Mouse (Mus musculus): Measurements from ENCODE around the gene Ugt1a6a.
"Not testable (repeated sequence)": the region's sequence is repeated elsewhere in the genome, so short reads cannot be mapped to it uniquely, and the experiment has no call there.

Ugt1a6a gene

DNA sequence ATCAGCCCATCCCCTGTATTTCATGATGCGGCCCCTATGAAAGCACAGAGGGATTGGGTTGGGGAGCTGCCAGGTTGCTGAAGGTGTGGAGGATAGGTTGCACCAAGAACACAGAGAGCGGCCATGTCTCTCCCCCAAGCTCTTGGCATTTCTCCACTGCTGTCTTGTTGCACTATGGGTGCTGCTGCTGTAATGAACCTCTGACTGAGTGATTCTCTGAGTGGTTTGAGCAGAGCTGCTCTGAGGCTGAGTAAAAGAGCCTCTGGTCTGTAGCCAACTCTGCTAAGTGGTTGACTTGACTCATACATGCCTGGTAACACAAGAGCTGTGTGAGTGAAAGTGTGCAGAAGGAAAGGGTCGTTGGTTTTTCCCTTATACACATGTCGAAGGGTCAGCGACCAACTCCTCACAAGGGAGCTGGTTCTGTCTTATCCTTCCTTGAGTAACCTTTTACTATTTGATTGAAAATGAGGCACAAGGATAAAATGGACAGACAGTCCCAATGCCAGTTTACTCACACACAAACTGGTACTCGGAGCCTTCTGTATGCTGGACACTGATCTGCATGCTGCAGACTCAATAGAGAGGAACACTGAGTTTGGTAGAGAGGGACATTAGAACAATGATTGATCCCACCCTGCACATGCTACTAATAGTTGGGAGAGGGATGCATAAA, 758 bp downstream of the Ugt1a6a start:
- DNase-seq (ENCODE audit: low spot score): not testable (repeated sequence)

DNA sequence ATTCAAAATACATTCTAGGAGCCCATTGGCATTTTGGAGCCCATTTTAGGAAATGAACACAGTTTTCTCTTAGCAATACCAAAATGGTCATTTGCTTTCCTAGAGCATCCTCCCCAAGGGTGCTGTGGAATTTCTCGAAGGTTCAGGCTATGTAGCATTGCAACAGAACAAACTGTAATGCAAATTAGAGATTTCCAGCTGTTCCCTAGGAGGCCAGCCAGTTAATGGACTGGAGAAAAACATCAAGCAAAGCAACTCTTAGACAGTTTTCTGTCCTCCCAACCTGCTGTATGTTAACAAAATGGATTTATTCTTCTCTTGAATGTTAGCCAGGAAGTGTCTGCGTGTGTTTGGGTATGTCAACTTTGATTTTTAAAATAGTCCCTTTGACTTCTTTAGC, 2.0 kb downstream of the Ugt1a6a start:
- DNase-seq (ENCODE audit: low spot score): no peak

DNA sequence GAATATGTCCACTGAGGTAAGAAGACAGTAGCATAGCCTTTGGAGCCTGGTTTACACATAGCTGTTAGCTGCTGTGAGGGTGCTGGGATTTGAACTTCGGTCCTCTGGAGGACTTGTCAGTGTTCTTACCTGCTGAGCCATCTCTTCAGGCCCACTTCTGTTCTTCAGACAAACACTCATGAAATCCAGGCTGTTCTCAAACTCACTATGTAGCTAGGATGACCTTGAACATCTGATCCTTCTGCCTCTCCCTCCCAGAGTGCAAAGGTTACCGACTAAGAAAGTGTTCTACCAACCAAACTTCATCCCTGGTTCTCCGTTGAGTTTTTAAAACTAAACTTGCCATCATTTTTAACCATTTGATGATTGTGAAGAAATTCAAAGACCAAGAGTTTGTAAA, 2.7 kb downstream of the Ugt1a6a start:
- DNase-seq (ENCODE audit: low spot score): no peak

DNA sequence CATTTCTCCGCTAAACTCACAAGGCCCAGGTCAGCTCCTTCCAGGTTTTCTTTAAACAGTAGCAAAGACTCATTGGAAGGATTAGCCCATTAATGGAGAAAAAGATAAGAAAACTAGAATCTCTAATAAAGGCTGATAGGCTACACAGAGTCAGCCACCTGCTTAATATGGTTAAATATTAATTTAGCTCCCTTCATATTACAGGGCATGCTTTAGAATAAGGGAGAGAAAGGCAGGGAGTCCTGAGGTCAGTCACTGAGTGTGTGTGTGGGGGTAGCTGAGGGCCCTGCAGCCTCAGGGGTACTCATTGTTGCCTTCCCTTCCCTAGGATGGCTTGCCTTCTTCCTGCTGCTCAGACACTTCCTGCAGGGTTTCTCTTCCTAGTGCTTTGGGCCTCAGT, 3.5 kb downstream of the Ugt1a6a start:
- no peak for DNase-seq (ENCODE audit: low spot score)

DNA sequence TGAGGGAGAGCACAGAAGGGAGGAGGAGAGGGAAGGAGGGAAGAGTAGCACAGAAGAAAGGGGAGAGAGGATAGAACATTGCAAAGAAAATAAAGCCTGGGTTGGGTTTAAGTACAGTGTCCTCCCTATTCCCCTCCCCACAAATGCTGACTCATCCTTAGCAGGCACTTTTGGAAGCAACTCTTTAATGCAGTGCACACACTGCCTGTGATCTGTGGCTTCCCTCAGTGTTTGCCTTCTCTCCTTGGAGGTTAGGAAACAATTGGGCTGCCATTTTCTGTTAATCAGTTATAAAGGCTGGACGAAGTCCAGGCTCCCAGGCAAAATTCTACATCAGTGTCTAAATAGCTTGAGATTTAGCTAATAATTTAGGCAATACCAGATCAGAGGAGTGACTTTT, 5.9 kb downstream of the Ugt1a6a start:
- not testable (repeated sequence) for DNase-seq (ENCODE audit: low spot score)

DNA sequence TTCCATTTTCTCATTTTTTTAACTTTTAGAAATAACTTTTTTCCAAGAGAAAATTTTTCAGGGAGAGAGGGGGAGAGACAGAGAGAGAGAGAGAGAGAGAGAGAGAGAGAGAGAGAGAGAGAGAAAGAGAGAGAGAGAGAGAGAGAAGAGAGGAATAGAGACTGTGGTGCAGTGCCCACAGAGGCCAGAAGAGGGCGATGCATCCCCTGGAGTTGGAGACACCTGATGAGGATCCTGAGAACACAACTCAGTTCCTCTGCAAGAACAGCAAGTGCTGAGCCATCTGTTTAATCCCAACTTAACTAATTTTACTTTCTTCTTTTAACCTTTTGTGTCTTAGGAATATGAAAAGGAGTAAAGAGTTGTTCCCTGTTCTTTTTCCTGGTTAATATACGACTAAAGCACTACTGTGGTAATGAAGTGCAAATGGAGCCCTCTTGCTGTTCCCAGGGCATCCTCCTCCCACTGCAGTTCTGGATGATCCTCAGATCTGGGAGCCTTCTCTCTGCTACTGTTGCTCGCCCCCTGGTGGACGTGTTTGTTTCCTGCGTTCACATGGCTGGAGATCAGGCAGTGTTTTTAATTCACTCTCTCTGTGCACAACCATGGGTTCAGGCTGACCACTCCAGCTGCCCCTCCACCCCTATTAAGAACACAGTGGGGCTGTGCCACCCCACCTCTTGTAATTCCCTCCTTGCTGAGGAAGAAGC, 9.5 kb downstream of the Ugt1a6a start:
- not testable (repeated sequence) for DNase-seq (ENCODE audit: low spot score)

DNA sequence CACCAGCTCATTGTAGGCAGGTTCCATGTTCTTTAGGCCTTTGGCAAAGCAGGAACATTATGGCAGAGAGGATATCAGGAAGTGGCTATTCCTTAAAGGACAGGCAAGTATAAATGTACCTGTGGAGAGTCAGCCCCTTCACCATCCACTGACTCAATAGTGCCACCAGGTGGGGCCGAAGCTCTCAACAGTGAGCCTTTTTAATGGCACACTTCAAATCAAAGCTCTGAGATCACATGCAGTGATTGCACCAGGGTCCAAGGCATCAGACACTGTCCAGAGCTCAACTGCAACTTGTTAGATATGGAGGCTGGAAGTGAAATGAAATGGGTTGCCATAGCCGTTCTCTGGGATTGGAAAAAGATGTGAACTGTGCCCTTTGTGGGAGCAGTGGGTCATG, 10.7 kb downstream of the Ugt1a6a start:
- DNase-seq (ENCODE audit: low spot score): not testable (repeated sequence)

DNA sequence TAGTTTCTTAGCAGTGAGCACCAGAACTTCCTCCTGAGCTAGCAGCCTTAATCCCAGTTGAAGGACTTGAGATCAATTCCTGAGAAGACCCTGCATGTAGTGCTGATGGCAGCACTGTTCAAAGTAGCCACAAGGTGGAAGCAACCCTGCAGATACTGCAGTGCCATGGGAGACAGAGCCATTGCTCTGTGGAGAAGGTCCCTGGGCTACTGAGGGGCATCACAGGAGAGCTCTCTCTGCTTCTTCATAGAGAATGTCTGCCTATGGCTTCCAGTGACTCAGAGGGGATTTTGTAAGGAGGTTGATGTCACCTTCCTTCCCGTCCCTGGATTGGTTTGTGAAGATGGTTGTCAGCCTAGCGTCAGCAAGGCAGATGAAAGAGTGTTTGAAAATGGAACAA, 15.5 kb downstream of the Ugt1a6a start:
- not testable (repeated sequence) for DNase-seq (ENCODE audit: low spot score)

DNA sequence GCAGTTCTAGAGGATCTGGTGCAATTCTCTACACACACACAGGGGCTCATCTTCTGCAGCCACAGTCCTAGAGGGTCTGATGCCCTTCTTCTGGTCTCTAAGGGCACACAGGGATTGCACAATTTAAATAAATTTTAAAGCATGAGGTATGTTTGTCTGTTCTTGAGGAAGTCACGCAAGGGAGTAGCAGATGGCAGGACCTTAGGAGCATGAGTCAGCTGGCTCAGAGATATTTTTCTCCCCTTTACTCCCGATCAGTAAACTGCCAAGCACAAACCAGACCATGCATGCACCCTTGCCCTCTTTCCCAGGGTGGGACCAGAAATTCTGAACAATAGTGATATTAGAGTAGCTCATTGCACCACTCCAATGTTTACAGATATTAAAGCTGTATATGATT, 23.8 kb downstream of the Ugt1a6a start:
- DNase-seq (ENCODE audit: low spot score): no peak

DNA sequence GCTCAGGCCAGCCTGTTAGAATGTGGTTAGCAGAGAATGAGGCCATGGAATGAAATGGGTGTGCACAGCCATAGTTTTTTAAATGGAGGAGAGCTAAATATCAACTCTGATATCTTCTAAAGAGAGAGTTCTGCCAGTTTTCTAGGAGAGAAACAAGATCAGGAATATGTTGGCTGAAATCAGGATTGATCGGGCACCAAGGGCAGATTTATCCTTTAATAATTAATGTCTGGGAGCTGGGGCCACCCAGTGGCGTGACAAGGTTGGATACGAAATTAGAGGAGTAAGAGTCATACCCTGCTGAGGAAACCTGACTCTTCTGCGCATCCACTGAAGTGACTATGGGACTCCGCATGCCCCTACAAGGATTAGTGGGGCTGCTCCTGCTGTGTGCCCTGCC, 31.1 kb downstream of the Ugt1a6a start, which contains the start of gene Ugt1a5:
TSS of gene Ugt1a5 (plus strand) at position 302 of the 400 bp plus-strand sequence.
- DNase-seq (ENCODE audit: low spot score): no peak

DNA sequence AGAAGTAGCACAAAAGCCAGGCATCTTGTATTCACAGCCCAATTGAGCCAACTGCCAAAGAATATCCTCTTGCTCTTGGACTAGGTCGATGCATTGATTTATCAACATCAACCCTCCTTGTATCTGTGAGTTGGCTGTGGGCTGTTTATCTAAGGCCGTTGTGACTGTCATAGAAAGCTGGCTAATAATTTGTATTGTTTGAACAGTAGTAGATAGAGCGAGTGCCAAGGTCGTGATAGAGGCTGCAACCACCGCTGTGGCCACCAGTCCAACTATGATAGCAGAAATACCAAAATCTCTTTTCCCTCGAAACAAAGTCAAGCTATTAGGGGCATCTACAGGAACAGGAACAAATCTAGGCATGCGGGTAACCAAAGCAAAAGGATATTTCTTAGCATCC, 37.6 kb downstream of the Ugt1a6a start:
- not testable (repeated sequence) for DNase-seq (ENCODE audit: low spot score)

DNA sequence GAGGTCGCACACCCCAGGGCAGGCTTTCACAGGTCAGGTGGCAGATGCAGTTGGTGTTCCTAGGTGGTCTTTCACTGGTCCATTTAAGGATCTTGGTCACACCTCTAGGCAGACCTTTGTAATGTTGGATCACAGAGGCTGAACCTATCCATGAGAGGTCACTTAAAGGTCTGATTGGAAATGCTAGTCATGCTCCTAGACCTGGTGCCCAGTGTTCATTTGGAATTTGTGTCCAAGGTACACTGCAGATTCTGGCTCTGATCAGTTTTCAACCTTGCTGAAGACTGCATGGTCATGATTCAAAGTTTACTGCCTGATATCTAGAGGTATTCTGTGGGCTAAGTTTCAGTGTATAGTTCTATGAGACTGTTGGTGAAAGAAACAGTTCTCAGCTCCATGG, 45.0 kb downstream of the Ugt1a6a start:
- no peak for DNase-seq (ENCODE audit: low spot score)

DNA sequence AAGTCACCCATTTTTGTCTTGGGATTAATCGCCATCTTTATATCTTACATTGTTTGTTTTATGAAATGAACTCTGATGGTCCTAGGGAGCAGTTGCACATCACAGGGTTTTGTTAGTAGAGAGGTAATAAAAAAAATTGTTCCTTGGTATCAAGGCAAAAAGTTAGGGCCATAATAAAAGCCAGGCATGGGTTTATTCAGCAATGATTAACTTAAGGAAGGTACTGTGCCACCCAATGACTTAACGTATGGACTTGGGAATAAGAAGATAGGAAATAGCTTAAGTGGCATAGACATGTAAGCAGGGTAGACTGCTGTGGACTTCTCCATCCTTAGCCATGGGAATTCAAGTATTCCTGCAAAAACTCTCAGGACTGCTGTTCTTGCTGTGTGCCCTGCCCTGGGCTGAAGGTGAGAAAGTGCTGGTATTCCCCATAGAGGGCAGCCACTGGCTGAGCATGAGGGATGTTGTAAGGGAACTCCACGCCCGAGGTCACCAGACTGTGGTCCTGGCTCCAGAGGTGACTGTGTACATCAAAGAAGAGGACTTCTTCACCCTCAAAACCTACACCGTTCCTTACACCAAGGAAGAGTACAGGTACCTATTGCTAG, 51.8 kb downstream of the Ugt1a6a start:
- no peak for DNase-seq (ENCODE audit: low spot score)

DNA sequence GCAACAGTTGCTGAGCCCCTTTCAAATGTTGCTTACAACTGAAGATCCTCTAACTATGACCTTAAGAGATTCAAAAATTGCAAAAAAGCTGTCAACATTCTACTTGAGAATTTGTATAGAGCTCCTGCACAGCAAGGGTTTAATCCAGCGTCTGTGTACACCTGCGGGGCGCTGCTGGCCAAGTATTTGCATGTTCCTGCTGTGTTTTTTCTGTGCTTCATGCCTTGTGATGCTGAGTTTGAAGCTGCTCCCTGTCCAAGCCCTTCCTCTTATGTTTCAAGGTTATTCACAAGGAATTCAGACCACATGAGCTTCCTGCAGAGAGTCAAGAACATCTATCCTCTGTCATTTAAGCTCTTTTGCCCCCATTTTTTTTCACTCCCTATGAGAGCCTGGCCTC, 57.5 kb downstream of the Ugt1a6a start:
- DNase-seq (ENCODE audit: low spot score): no peak

DNA sequence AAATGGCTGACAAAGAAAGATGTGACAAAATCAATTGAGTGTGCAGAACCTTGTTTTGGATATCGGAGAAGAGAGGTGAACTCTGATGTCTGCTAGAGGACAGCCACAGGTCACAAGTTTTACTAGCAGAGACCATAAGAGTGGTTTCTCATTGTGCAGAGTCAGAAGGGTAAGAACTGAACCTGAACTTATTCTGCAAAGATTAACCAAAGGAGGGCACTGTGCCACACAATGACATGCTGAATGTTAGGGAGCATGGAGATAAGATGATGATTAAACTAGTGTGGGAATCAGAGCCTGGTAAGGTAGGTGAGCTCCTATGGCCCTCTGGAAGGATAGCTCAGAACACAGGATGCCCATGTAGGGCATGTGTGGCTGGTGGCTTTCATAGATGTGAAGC, 61.1 kb downstream of the Ugt1a6a start:
- DNase-seq (ENCODE audit: low spot score): no peak

DNA sequence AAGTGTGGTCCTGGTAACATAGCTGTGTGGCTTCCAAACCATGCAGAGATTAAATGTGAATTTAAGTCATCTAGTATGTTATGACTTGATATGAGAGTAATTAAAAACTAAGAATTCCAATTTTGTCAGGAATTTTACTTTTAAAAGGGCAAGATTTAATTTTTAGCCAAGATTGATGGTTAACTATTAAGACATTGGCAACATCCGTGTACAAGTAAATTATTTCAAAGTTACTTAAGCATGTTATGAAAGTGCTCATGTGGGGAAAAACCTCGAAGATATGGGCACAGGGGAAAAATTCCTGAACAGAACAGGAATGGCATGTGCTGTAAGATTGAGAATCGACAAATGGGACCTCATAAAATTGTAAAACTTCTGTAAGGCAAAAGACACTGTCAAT, 62.8 kb downstream of the Ugt1a6a start:
- no peak for DNase-seq (ENCODE audit: low spot score)

DNA sequence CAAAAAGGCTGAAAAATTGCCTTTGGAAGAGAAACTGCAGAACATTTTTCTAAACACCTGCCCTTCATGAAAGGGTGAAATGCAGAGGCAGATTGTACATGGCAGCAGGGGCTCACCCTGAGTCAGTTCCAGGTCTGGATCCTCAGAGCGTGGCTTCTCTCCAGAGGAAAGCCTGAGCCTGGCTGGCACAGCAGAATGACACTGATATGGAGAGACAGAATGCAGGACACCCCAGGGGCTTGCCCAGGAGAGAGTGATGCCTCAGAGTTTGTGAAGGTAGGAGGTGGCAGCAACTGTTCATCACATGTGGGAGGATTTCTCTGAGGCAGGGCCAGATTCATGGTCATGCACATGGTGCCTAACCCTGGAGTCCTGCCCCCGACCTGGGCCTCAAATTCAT, 65.4 kb downstream of the Ugt1a6a start:
- DNase-seq (ENCODE audit: low spot score): no peak

DNA sequence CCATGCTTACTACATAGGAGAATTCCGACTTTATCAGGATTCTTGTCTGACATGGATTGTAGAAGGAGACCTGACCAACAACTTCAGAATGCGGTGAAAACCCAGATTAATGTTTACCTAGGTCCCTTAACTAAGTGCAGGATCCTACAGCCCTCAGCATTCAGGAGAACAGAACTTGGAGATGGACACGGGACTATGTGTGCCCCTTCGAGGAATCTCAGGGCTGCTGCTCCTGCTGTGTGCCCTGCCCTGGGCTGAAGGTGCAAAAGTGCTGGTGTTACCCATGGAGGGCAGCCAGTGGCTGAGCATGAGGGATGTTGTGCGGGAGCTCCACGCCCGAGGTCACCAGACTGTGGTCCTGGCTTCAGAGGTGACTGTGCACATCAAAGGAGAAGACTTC, 65.8 kb downstream of the Ugt1a6a start, which contains the start of gene Ugt1a2:
TSS of gene Ugt1a2 (plus strand) at position 146 of the 400 bp plus-strand sequence.
- no peak for DNase-seq (ENCODE audit: low spot score)

DNA sequence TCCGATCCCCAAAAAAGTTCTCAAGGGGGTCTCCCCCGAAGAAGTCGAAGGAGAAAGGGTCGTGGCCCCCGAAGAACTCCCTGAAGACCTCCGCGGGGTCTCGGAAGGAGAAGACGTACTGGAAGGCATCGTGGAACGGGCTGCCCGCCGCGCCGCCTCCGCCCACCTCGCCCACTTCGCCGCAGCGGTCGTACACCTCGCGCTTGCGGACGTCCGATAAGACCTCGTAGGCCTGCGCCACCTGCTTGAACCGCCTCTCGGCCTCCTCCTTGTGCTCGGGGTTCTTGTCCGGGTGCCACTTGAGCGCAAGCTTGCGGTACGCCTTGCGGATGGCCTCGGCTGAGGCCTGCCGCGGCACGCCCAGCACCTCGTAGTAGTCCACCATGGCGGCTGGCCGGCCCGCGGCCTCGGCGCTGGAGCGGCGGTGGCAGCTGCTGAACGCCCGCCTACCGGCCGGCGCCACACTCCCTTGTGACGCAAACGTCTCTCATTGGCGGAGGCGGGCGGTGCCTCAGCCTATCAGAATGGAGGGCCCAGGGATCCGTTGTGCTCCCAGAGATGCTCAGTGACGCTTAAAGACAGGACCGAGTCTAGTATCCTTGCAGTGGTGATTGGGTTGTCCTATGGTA, 70.8 kb downstream of the Ugt1a6a start, which contains the start of gene Dnajb3:
TSS of gene Dnajb3 (minus strand) at position 489 of the 629 bp plus-strand sequence.
- no peak for DNase-seq (ENCODE audit: low spot score)

DNA sequence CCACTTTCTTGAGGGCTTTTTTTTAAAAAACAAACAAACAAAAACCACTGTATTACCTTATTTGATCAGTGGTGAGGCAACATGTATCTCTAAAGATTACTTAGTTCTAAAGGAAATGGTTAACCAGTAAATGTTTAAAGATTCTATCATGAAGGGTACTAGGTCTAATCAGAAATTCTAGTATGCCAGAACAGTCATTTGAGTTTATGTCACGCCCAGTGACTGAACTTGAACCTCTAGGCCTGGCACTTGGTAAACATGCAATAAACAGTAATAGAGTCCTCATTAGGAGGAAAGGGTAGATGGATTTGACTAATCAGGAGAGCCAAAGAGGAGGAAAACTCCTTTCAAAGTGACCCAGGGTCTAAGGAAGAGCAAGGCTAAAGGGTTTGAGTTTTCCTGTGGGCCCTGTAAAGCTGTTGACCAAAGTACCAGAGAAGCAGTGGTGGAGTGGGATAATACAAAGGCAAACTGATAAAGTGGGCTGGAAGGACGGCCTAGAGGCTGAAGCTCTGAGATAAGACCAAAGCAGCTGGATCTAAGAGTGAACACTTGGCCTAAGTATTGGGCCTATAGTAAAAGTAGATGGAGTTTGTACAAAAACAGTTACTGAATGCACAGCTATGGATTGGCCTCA, 72.4 kb downstream of the Ugt1a6a start:
- no peak for DNase-seq (ENCODE audit: low spot score)

DNA sequence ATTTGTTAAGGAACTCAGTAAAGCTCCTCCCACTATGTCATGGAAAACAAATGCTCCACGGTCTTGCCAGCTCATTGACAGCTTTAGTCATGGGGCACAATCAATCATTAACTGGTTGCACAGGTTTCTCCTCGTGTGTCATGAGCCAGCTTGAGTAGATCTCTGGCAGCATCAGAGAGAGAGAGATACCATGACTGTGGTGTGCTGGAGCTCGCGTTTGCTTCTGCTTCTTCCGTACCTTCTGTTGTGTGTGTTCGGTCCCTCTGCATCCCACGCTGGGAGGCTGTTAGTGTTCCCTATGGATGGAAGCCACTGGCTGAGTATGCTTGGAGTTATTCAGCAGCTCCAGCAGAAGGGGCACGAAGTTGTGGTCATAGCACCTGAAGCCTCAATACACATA, 77.2 kb downstream of the Ugt1a6a start, which contains the start of gene Ugt1a1:
TSS of gene Ugt1a1 (plus strand) at position 148 of the 400 bp plus-strand sequence.
- peak; percentile 28 for DNase-seq (ENCODE audit: low spot score)

All from ovary, adult 18-20 months (tissue).